Mouse (Mus musculus): ENCODE data around the gene Lama2. TPM values are rescaled to one million over a fixed set of nuclear protein-coding genes. Genes with fewer than 3 reads are reported as not detected.

Gene Lama2
- polyA plus RNA-seq, 1 experiment, result not detected

- TF ChIP-seq POLR2A (IDR thresholded peaks at IDR 0.05; ENCODE audit: insufficient read depth, low read length) (no peak), CTCF (IDR thresholded peaks at IDR 0.05; ENCODE audit: low read depth, low read length) (no peak), EP300 (IDR thresholded peaks at IDR 0.05; ENCODE audit: insufficient read depth, low read depth, low read length) (no peak)
These were observed 352.1 kb downstream of the Lama2 start for GRCm38 (mm10) chr10:27267432-27267831.

GRCm38 (mm10) chr10:27265812-27266211 lies 353.7 kb downstream of the Lama2 start:
- H3K27ac ChIP-seq (ENCODE audit: insufficient read depth, low read length), result no peak overlapping the region
- H3K9ac ChIP-seq (ENCODE audit: low read depth, poor library complexity, severe bottlenecking), result no peak overlapping the region
- TF ChIP-seq CTCF (IDR thresholded peaks at IDR 0.05; ENCODE audit: low read depth, low read length) (no peak), POLR2A (IDR thresholded peaks at IDR 0.05; ENCODE audit: insufficient read depth, low read length) (no peak), EP300 (IDR thresholded peaks at IDR 0.05; ENCODE audit: insufficient read depth, low read depth, low read length) (no peak)
- no peaks in the 10 kb centered on the region for H3K4me1 ChIP-seq (ENCODE audit: control insufficient read depth, insufficient read depth, low read length)
- H3K9me3 ChIP-seq (replicated peaks; ENCODE audit: control insufficient read depth, insufficient read depth, low read length, poor library complexity, severe bottlenecking), result no peaks in the 10 kb centered on the region
- no peak overlapping the region for H3K4me3 ChIP-seq (ENCODE audit: low read depth, low read length)
- H3K36me3 ChIP-seq (ENCODE audit: control insufficient read depth, insufficient read depth, low read length, poor library complexity, severe bottlenecking), result no peaks in the 10 kb centered on the region
- H3K27me3 ChIP-seq (ENCODE audit: control insufficient read depth, insufficient read depth, low read length, poor library complexity, severe bottlenecking), result no peaks in the 10 kb centered on the region

More at GRCm38 (mm10) chr10:27267432-27267831, 352.1 kb downstream of the Lama2 start:
- Histone ChIP-seq H3K27me3 (ENCODE audit: control insufficient read depth, insufficient read depth, low read length, poor library complexity, severe bottlenecking) (no peaks in the 10 kb centered on the region), H3K4me3 (ENCODE audit: low read depth, low read length) (no peak overlapping the region), H3K4me1 (ENCODE audit: control insufficient read depth, insufficient read depth, low read length) (no peaks in the 10 kb centered on the region), H3K9ac (ENCODE audit: low read depth, poor library complexity, severe bottlenecking) (no peak overlapping the region), H3K27ac (ENCODE audit: insufficient read depth, low read length) (no peak overlapping the region), H3K36me3 (ENCODE audit: control insufficient read depth, insufficient read depth, low read length, poor library complexity, severe bottlenecking) (no peaks in the 10 kb centered on the region), H3K9me3 (replicated peaks; ENCODE audit: control insufficient read depth, insufficient read depth, low read length, poor library complexity, severe bottlenecking) (no peaks in the 10 kb centered on the region)

- Histone ChIP-seq H3K4me3 (ENCODE audit: low read depth, low read length) (no peak overlapping the region), H3K9me3 (replicated peaks; ENCODE audit: control insufficient read depth, insufficient read depth, low read length, poor library complexity, severe bottlenecking) (no peaks in the 10 kb centered on the region), H3K4me1 (ENCODE audit: control insufficient read depth, insufficient read depth, low read length) (no peaks in the 10 kb centered on the region), H3K36me3 (ENCODE audit: control insufficient read depth, insufficient read depth, low read length, poor library complexity, severe bottlenecking) (no peaks in the 10 kb centered on the region), H3K27ac (ENCODE audit: insufficient read depth, low read length) (no peak overlapping the region), H3K27me3 (ENCODE audit: control insufficient read depth, insufficient read depth, low read length, poor library complexity, severe bottlenecking) (no peaks in the 10 kb centered on the region), H3K9ac (ENCODE audit: low read depth, poor library complexity, severe bottlenecking) (no peak overlapping the region)
- no peak for TF ChIP-seq EP300 (IDR thresholded peaks at IDR 0.05; ENCODE audit: insufficient read depth, low read depth, low read length)
- no peak for TF ChIP-seq CTCF (IDR thresholded peaks at IDR 0.05; ENCODE audit: low read depth, low read length)
- no peak for TF ChIP-seq POLR2A (IDR thresholded peaks at IDR 0.05; ENCODE audit: insufficient read depth, low read length)
These were observed 354.8 kb downstream of the Lama2 start for GRCm38 (mm10) chr10:27264713-27265112.

GRCm38 (mm10) chr10:27249741-27250140 lies 369.8 kb downstream of the Lama2 start:
- Histone ChIP-seq H3K4me1 (ENCODE audit: control insufficient read depth, insufficient read depth, low read length) (no peaks in the 10 kb centered on the region), H3K4me3 (ENCODE audit: low read depth, low read length) (no peak overlapping the region), H3K9ac (ENCODE audit: low read depth, poor library complexity, severe bottlenecking) (no peak overlapping the region), H3K9me3 (replicated peaks; ENCODE audit: control insufficient read depth, insufficient read depth, low read length, poor library complexity, severe bottlenecking) (no peaks in the 10 kb centered on the region), H3K36me3 (ENCODE audit: control insufficient read depth, insufficient read depth, low read length, poor library complexity, severe bottlenecking) (no peaks in the 10 kb centered on the region), H3K27me3 (ENCODE audit: control insufficient read depth, insufficient read depth, low read length, poor library complexity, severe bottlenecking) (no peaks in the 10 kb centered on the region), H3K27ac (ENCODE audit: insufficient read depth, low read length) (no peak overlapping the region)
- TF ChIP-seq CTCF (IDR thresholded peaks at IDR 0.05; ENCODE audit: low read depth, low read length) (no peak), EP300 (IDR thresholded peaks at IDR 0.05; ENCODE audit: insufficient read depth, low read depth, low read length) (no peak), POLR2A (IDR thresholded peaks at IDR 0.05; ENCODE audit: insufficient read depth, low read length) (no peak)

GRCm38 (mm10) chr10:27234755-27235154 lies 384.8 kb downstream of the Lama2 start:
- H3K27me3 ChIP-seq (ENCODE audit: control insufficient read depth, insufficient read depth, low read length, poor library complexity, severe bottlenecking), result no peaks in the 10 kb centered on the region
- H3K4me1 ChIP-seq (ENCODE audit: control insufficient read depth, insufficient read depth, low read length), result no peaks in the 10 kb centered on the region
- TF ChIP-seq POLR2A (IDR thresholded peaks at IDR 0.05; ENCODE audit: insufficient read depth, low read length) (no peak), EP300 (IDR thresholded peaks at IDR 0.05; ENCODE audit: insufficient read depth, low read depth, low read length) (no peak), CTCF (IDR thresholded peaks at IDR 0.05; ENCODE audit: low read depth, low read length) (no peak)
- no peak overlapping the region for H3K9ac ChIP-seq (ENCODE audit: low read depth, poor library complexity, severe bottlenecking)
- no peaks in the 10 kb centered on the region for H3K36me3 ChIP-seq (ENCODE audit: control insufficient read depth, insufficient read depth, low read length, poor library complexity, severe bottlenecking)
- no peak overlapping the region for H3K27ac ChIP-seq (ENCODE audit: insufficient read depth, low read length)
- H3K9me3 ChIP-seq (replicated peaks; ENCODE audit: control insufficient read depth, insufficient read depth, low read length, poor library complexity, severe bottlenecking), result no peaks in the 10 kb centered on the region
- no peak overlapping the region for H3K4me3 ChIP-seq (ENCODE audit: low read depth, low read length)

GRCm38 (mm10) chr10:27233577-27233976 lies 386.0 kb downstream of the Lama2 start:
- no peaks in the 10 kb centered on the region for H3K4me1 ChIP-seq (ENCODE audit: control insufficient read depth, insufficient read depth, low read length)
- no peaks in the 10 kb centered on the region for H3K27me3 ChIP-seq (ENCODE audit: control insufficient read depth, insufficient read depth, low read length, poor library complexity, severe bottlenecking)
- no peaks in the 10 kb centered on the region for H3K9me3 ChIP-seq (replicated peaks; ENCODE audit: control insufficient read depth, insufficient read depth, low read length, poor library complexity, severe bottlenecking)
- H3K4me3 ChIP-seq (ENCODE audit: low read depth, low read length), result no peak overlapping the region
- H3K27ac ChIP-seq (ENCODE audit: insufficient read depth, low read length), result no peak overlapping the region
- no peak overlapping the region for H3K9ac ChIP-seq (ENCODE audit: low read depth, poor library complexity, severe bottlenecking)
- no peaks in the 10 kb centered on the region for H3K36me3 ChIP-seq (ENCODE audit: control insufficient read depth, insufficient read depth, low read length, poor library complexity, severe bottlenecking)
- TF ChIP-seq EP300 (IDR thresholded peaks at IDR 0.05; ENCODE audit: insufficient read depth, low read depth, low read length) (no peak), CTCF (IDR thresholded peaks at IDR 0.05; ENCODE audit: low read depth, low read length) (no peak), POLR2A (IDR thresholded peaks at IDR 0.05; ENCODE audit: insufficient read depth, low read length) (no peak)

Data from ES-Bruce4 (cell line).